Mouse (Mus musculus) forebrain, embryonic 13.5 days (tissue): ENCODE measurements around the gene Tgfbr1. TPM values are rescaled to one million over a fixed set of nuclear protein-coding genes. Genes with fewer than 3 reads are reported as not detected.

ENCODE experiments used
- ATAC-seq: fragments of 200-750 bp; cut with Nextera tagmentation; 2 replicates; pipeline ENCODE4 v1.8.0; 2017
- H3K27ac ChIP-seq: fragments of 300-500 bp; sonication (generic); 2 replicates; pipeline ENCODE4 v1.5.1; 2015; ENCODE audit warnings: inconsistent platforms, mild to moderate bottlenecking, moderate library complexity
- H3K27me3 ChIP-seq: fragments of 300-500 bp; sonication (generic); 2 replicates; pipeline ENCODE4 v1.6.1; 2015; ENCODE audit warnings: mild to moderate bottlenecking, inconsistent platforms
- H3K36me3 ChIP-seq: fragments of 300-500 bp; sonication (generic); 2 replicates; pipeline ENCODE4 v1.6.1; 2015; ENCODE audit warnings: mild to moderate bottlenecking, inconsistent platforms; ENCODE audit not compliant: poor library complexity, severe bottlenecking
- H3K4me1 ChIP-seq: fragments of 300-500 bp; sonication (generic); 2 replicates; pipeline ENCODE4 v1.6.1; 2015; ENCODE audit warnings: inconsistent platforms
- H3K4me2 ChIP-seq: fragments of 300-500 bp; sonication (generic); 2 replicates; pipeline ENCODE4 v1.6.1; 2015; ENCODE audit warnings: inconsistent platforms, mild to moderate bottlenecking, moderate library complexity
- H3K4me3 ChIP-seq: fragments of 300-500 bp; sonication (generic); 2 replicates; pipeline ENCODE4 v1.5.1; 2015; ENCODE audit warnings: mild to moderate bottlenecking, inconsistent platforms
- H3K9ac ChIP-seq: fragments of 300-500 bp; sonication (generic); 2 replicates; pipeline ENCODE4 v1.6.1; 2015; ENCODE audit warnings: mild to moderate bottlenecking, inconsistent platforms
- H3K9me3 ChIP-seq: fragments of 300-500 bp; sonication (generic); replicated peaks from 2 replicates; pipeline ENCODE4 v1.6.1; 2016; ENCODE audit warnings: inconsistent platforms
- WGBS: fragments of 180-500 bp; shearing (Covaris S2); methylation state at CpG from one replicate; pipeline ENCODE4 v1.1.7; 2015; 5-methylcytosine and 5-hydroxymethylcytosine counted together
- polyA plus RNA-seq: library from polyadenylated mRNA; unstranded; fragments of >200 nt; fragmentation: Nextera tagmentation; extraction: Ambion mirVana; gene quantifications from 2 replicates; pipeline ENCODE4 v1.2.1, GENCODE M21; 2015

The Tgfbr1 gene
- 45.6 and 52.5 TPM in 2 replicates for polyA plus RNA-seq

- Histone ChIP-seq H3K9ac (peak within 1 kb of the TSS; percentile 98), H3K4me1 (peaks cover 31% of the 10 kb centered on the region), H3K36me3 (no peaks in the 10 kb centered on the region), H3K4me2 (peak within 1 kb of the TSS; percentile 94), H3K9me3 (no peaks in the 10 kb centered on the region), H3K27ac (peak within 1 kb of the TSS; percentile 93), H3K27me3 (peaks cover 4% of the 10 kb centered on the region; the same call in 1 of the 2 replicates), H3K4me3 (peak within 1 kb of the TSS; percentile 95)
- WGBS, result under 1% methylated on average over 48 of the region's 65 CpGs
- ATAC-seq, result peak; percentile 99
These were observed at the start of gene Tgfbr1 for GRCm38 (mm10) chr4:47352803-47353388. TSS of gene Tgfbr1 (plus strand) at chr4:47353222.

GRCm38 (mm10) chr4:47303340-47303998, 49.6 kb upstream of the Tgfbr1 start:
- Histone ChIP-seq H3K4me3 (no peak overlapping the region), H3K9me3 (peaks cover 6% of the 10 kb centered on the region), H3K27ac (no peak overlapping the region), H3K27me3 (no peaks in the 10 kb centered on the region), H3K9ac (no peak overlapping the region), H3K36me3 (no peaks in the 10 kb centered on the region), H3K4me1 (no peaks in the 10 kb centered on the region), H3K4me2 (no peak overlapping the region)
- ATAC-seq, result no peak
- WGBS, result 76% methylated on average over 5 of the region's 5 CpGs

DNA sequence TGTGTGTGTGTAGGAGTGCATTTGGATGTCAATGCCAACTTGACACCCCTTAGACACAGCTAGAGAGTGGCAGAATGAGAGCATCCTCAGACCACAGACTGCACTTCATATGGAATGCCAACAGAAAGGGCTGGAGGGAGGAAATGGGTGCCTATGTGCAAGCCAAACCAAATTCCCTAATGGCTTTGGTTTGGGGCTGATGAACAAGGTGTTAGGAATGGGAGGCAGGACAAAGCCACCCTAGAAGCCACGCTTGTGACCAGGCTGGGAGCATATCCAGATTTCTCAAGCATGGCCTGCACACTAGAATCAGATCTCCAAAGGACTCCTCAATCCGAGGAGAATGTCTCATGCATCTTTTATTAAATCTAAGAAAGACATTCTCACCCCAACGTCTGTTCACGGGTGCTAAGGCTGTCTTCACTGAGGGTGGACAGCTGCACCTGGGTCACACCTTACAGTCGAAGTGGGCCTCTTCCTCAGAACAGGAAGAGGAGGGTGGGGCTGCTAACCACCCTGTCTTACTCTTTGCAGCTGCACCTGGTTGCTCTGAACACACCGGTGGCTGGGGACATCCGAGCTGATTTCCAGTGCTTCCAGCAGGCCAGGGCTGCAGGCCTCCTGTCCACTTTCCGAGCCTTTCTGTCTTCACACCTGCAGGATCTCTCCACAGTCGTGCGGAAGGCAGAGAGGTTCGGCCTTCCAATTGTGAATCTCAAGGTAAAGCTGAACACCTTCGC, 43.0 kb upstream of the Tgfbr1 start:
- no peak overlapping the region for H3K9ac ChIP-seq
- no peak overlapping the region for H3K27ac ChIP-seq
- no peak overlapping the region for H3K4me2 ChIP-seq
- no peak for ATAC-seq
- 90% methylated on average over 12 of the region's 12 CpGs for WGBS
- H3K4me3 ChIP-seq, result no peak overlapping the region
- H3K27me3 ChIP-seq, result no peaks in the 10 kb centered on the region
- no peaks in the 10 kb centered on the region for H3K4me1 ChIP-seq
- no peaks in the 10 kb centered on the region for H3K36me3 ChIP-seq
- H3K9me3 ChIP-seq, result no peaks in the 10 kb centered on the region

DNA sequence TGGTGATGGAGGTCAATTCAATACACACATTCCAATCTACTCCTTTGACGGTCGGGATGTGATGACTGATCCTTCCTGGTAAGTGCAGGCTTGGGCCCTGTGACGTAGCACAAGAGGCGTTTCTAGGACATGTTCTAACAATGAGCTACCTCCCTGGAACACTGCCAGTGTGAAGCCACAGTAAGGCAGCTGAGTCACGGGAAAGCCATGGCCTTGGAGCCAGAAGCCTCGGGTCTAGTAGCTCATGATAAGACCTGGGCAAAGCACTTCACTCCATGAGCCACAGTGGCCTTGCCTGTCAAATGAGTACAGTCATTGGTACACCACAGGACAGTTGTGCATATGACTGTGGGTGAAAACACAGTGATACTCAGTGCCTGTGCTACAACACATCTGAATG, 42.2 kb upstream of the Tgfbr1 start:
- Histone ChIP-seq H3K4me2 (no peak overlapping the region), H3K27me3 (no peaks in the 10 kb centered on the region), H3K27ac (no peak overlapping the region), H3K4me1 (no peaks in the 10 kb centered on the region), H3K9ac (no peak overlapping the region), H3K4me3 (no peak overlapping the region), H3K9me3 (no peaks in the 10 kb centered on the region), H3K36me3 (no peaks in the 10 kb centered on the region)
- no peak for ATAC-seq
- 77% methylated on average over 6 of the region's 6 CpGs for WGBS

DNA sequence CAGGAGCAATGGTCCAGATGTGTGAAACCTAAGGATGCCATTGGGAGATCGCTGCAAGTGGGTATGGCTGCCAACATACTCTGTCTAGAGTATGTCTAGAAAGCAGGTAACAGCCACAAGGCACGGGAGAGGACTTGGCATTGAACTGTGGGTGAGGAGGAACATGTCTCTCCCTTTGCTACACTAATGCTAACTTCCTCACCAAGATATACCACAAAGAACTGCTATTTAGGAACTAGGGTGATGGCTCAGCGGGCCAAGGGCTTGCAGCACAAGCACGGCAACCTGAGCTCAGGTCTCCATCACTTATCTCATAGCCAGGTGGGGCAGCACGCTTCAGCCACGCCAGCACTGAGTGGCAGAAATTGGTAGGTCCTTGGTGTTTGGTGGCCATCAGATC, 41.6 kb upstream of the Tgfbr1 start:
- no peaks in the 10 kb centered on the region for H3K27me3 ChIP-seq
- no peaks in the 10 kb centered on the region for H3K36me3 ChIP-seq
- no peak for ATAC-seq
- H3K27ac ChIP-seq, result no peak overlapping the region
- H3K9me3 ChIP-seq, result no peaks in the 10 kb centered on the region
- H3K4me3 ChIP-seq, result no peak overlapping the region
- no peaks in the 10 kb centered on the region for H3K4me1 ChIP-seq
- WGBS, result 90% methylated on average over 6 of the region's 6 CpGs
- no peak overlapping the region for H3K9ac ChIP-seq
- no peak overlapping the region for H3K4me2 ChIP-seq

GRCm38 (mm10) chr4:47311929-47312328, 41.1 kb upstream of the Tgfbr1 start:
- no peak for ATAC-seq
- H3K27ac ChIP-seq, result no peak overlapping the region
- H3K9me3 ChIP-seq, result no peaks in the 10 kb centered on the region
- no peaks in the 10 kb centered on the region for H3K27me3 ChIP-seq
- H3K4me1 ChIP-seq, result no peaks in the 10 kb centered on the region
- 73% methylated on average over 7 of the region's 7 CpGs for WGBS
- H3K9ac ChIP-seq, result no peak overlapping the region
- no peak overlapping the region for H3K4me3 ChIP-seq
- H3K4me2 ChIP-seq, result no peak overlapping the region
- no peaks in the 10 kb centered on the region for H3K36me3 ChIP-seq

DNA sequence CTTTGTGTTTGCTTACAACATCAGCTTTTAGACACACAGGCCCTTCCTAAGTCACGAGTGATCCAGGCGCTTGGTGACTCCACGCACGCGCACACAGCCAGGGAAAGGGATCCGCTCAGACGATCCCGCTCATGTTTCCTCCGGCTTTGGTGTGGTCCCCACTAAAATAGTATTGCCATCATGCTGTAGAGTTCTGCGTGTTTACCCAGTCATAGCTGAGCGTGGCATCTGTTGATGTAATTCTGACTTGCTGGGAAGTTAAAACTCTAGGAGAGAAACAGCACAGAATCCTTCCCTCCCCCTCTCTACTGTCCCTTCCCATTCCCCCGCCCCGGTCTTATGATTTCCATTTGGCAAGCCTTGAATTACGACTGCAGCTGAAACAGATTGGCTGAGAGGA, 40.3 kb upstream of the Tgfbr1 start:
- H3K4me2 ChIP-seq, result no peak overlapping the region
- no peak overlapping the region for H3K27ac ChIP-seq
- H3K4me1 ChIP-seq, result no peaks in the 10 kb centered on the region
- 77% methylated on average over 14 of the region's 14 CpGs for WGBS
- no peak overlapping the region for H3K9ac ChIP-seq
- no peaks in the 10 kb centered on the region for H3K36me3 ChIP-seq
- H3K27me3 ChIP-seq, result no peaks in the 10 kb centered on the region
- peak; percentile 45; the same call in 1 of the 2 replicates for ATAC-seq
- no peaks in the 10 kb centered on the region for H3K9me3 ChIP-seq
- no peak overlapping the region for H3K4me3 ChIP-seq

DNA sequence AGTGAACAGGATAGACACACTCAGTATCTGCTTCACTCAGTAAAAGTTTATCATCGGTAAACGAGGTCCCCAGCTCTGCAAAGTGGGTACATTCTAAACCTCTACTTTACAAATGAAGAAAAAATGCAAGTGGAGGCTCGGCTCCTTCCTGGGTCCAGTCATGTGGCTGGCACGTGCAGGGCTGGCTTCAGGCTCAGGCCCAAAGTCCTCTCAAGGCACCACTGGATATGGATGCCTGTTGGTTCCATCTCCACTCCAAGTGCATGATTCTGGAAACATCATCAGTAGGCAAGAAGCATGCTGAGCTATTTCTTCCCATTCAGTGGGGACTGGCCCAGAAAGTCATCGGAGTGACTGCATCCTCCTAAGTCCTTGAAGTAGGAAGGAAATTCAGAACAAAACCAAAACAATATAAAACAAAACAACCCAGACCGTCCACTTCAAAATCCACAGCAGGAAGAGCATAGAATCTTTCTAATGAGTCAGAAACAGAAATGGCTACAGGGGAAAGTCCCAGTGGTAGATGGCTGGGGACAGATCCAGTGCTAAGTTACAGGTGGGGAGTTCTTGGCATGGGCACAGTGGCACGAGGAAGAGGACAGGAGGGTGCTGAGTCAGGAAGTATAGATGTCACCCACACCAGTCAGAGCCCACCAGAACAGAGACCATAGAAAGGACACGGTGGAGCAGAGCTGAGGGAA, 39.2 kb upstream of the Tgfbr1 start:
- H3K27ac ChIP-seq, result no peak overlapping the region
- no peak for ATAC-seq
- H3K4me1 ChIP-seq, result no peaks in the 10 kb centered on the region
- H3K36me3 ChIP-seq, result no peaks in the 10 kb centered on the region
- no peak overlapping the region for H3K4me2 ChIP-seq
- H3K27me3 ChIP-seq, result no peaks in the 10 kb centered on the region
- no peak overlapping the region for H3K4me3 ChIP-seq
- H3K9me3 ChIP-seq, result no peaks in the 10 kb centered on the region
- no peak overlapping the region for H3K9ac ChIP-seq
- WGBS, result 90% methylated on average over 8 of the region's 8 CpGs

- 86% methylated on average over 2 of the region's 2 CpGs for WGBS
- Histone ChIP-seq H3K27ac (no peak overlapping the region), H3K4me1 (no peaks in the 10 kb centered on the region), H3K4me3 (no peak overlapping the region), H3K4me2 (no peak overlapping the region), H3K9me3 (no peaks in the 10 kb centered on the region), H3K27me3 (no peaks in the 10 kb centered on the region), H3K9ac (no peak overlapping the region), H3K36me3 (no peaks in the 10 kb centered on the region)
- ATAC-seq, result no peak
These were observed 37.6 kb upstream of the Tgfbr1 start for GRCm38 (mm10) chr4:47315458-47315857.

DNA sequence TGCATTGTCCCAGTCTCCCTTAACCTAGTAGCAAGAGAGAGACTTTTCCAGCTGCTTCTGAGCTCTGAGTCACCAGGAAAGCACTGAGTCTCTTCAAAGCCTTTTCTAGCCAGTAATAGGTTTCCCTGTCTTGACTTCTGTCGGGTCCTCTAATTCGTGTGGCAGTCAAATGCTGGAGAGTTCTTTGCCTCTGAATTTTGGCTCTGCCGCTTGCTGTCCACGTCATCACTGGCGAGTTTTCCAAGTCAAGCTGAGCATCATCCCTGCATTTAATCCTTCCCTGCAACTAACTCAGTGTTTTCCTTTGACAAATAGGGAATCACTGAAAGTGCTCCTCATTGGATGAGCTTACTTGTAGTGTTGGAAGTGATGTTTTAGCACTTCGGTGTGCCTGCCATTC, 36.6 kb upstream of the Tgfbr1 start:
- Histone ChIP-seq H3K4me3 (no peak overlapping the region), H3K27ac (no peak overlapping the region), H3K9ac (no peak overlapping the region), H3K27me3 (no peaks in the 10 kb centered on the region), H3K4me2 (no peak overlapping the region), H3K4me1 (no peaks in the 10 kb centered on the region), H3K9me3 (no peaks in the 10 kb centered on the region), H3K36me3 (no peaks in the 10 kb centered on the region)
- 85% methylated on average over 6 of the region's 6 CpGs for WGBS
- no peak for ATAC-seq

DNA sequence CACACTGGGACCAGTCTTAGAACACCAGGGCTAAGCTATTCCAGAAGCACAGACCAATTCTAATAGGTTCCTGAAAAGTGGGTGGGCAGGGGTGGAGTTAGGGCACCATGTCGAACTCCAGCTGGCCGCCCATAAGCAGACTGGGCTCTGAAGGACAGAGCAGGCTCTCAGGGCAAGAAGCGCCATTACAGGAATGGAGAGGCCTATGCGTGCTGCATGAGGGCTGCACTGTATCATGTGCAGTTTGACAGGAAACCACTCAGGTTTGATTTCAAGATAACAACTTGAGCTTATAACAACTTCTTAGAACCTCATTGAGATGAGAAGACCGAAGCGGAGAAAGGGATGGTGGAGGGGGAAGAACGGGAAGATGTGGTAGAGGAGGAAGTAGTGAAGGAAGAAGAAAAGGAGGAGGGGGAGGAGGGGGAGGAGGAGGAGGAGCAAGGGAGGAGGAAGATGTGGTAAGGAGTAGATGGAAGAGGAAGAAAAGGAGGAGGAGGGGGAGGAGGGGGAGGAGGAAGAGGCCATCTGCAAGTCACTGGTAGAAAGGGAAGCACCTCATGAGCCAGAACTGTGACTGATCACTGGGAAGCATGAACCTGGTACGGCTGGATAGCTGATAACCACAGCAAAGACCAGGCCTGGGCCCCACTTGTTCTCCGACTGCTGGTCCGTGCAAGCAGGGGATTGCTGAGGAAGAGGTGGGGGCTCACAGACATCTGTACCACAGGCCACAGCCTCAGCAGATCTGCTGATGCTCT, 33.3 kb upstream of the Tgfbr1 start:
- Histone ChIP-seq H3K9me3 (no peaks in the 10 kb centered on the region), H3K9ac (no peak overlapping the region), H3K27ac (no peak overlapping the region), H3K4me3 (no peak overlapping the region), H3K4me1 (no peaks in the 10 kb centered on the region), H3K27me3 (no peaks in the 10 kb centered on the region), H3K4me2 (no peak overlapping the region), H3K36me3 (no peaks in the 10 kb centered on the region)
- ATAC-seq, result no peak
- 90% methylated on average over 10 of the region's 10 CpGs for WGBS
